Mouse (Mus musculus): ENCODE measurements at regions not wholly inside any gene's neighbourhood (a gene's known extent, or its start where the extent isn't known, plus 50 kb on each side); places are given as distances from the start of the nearest gene placed in this dataset.

- no peak overlapping the region for H3K4me3 ChIP-seq (ENCODE audit: low read depth, low read length)
- no peak overlapping the region for H3K9ac ChIP-seq (replicated peaks)
- no peaks in the 10 kb centered on the region for H3K9me3 ChIP-seq (ENCODE audit: low read length)
- 83% methylated on average over 3 of the region's 3 CpGs for WGBS (ENCODE audit: insufficient replicate concordance)
- no peak for TF ChIP-seq EP300 (IDR thresholded peaks at IDR 0.05; ENCODE audit: low read depth)
- no peak for TF ChIP-seq CTCF (IDR thresholded peaks at IDR 0.05; ENCODE audit: low read depth)
- H3K27me3 ChIP-seq (ENCODE audit: insufficient read depth, low read length): no peaks in the 10 kb centered on the region
- ATAC-seq (no peak), DNase-seq (no peak)
- no peaks in the 10 kb centered on the region for H3K36me3 ChIP-seq (replicated peaks; ENCODE audit: insufficient read depth, low read length)
- H3K27ac ChIP-seq (ENCODE audit: low read depth): no peak overlapping the region
- H3K4me2 ChIP-seq (ENCODE audit: low read depth, low read length): no peak overlapping the region
- no peaks in the 10 kb centered on the region for H3K4me1 ChIP-seq (ENCODE audit: insufficient read depth)
These were observed 75.6 kb upstream of the Gli2 start for GRCm38 (mm10) chr1:119129039-119129438.

- Histone ChIP-seq H3K27me3 (ENCODE audit: insufficient read depth, low read length) (no peaks in the 10 kb centered on the region), H3K9ac (replicated peaks) (no peak overlapping the region), H3K4me3 (ENCODE audit: low read depth, low read length) (no peak overlapping the region), H3K4me2 (ENCODE audit: low read depth, low read length) (no peak overlapping the region), H3K9me3 (ENCODE audit: low read length) (no peaks in the 10 kb centered on the region), H3K27ac (ENCODE audit: low read depth) (no peak overlapping the region), H3K4me1 (ENCODE audit: insufficient read depth) (no peaks in the 10 kb centered on the region), H3K36me3 (replicated peaks; ENCODE audit: insufficient read depth, low read length) (no peaks in the 10 kb centered on the region)
- ATAC-seq (no peak), DNase-seq (no peak)
- no peak for TF ChIP-seq CTCF (IDR thresholded peaks at IDR 0.05; ENCODE audit: low read depth)
- no peak for TF ChIP-seq EP300 (IDR thresholded peaks at IDR 0.05; ENCODE audit: low read depth)
- 64% methylated on average over 6 of the region's 6 CpGs for WGBS (ENCODE audit: insufficient replicate concordance)
These were observed 72.1 kb upstream of the Gli2 start for GRCm38 (mm10) chr1:119125561-119125960.

GRCm38 (mm10) chr1:119124798-119125197 lies 71.4 kb upstream of the Gli2 start:
- no peaks in the 10 kb centered on the region for H3K9me3 ChIP-seq (ENCODE audit: low read length)
- TF ChIP-seq CTCF (IDR thresholded peaks at IDR 0.05; ENCODE audit: low read depth): no peak
- no peak for TF ChIP-seq EP300 (IDR thresholded peaks at IDR 0.05; ENCODE audit: low read depth)
- H3K9ac ChIP-seq (replicated peaks): no peak overlapping the region
- H3K27me3 ChIP-seq (ENCODE audit: insufficient read depth, low read length): no peaks in the 10 kb centered on the region
- WGBS (ENCODE audit: insufficient replicate concordance): 39% methylated on average over 4 of the region's 4 CpGs
- no peaks in the 10 kb centered on the region for H3K36me3 ChIP-seq (replicated peaks; ENCODE audit: insufficient read depth, low read length)
- DNase-seq (no peak), ATAC-seq (no peak)
- H3K4me1 ChIP-seq (ENCODE audit: insufficient read depth): no peaks in the 10 kb centered on the region
- no peak overlapping the region for H3K4me2 ChIP-seq (ENCODE audit: low read depth, low read length)
- no peak overlapping the region for H3K4me3 ChIP-seq (ENCODE audit: low read depth, low read length)
- H3K27ac ChIP-seq (ENCODE audit: low read depth): no peak overlapping the region

- 72% methylated on average over 2 of the region's 2 CpGs for WGBS (ENCODE audit: insufficient replicate concordance)
- TF ChIP-seq EP300 (IDR thresholded peaks at IDR 0.05; ENCODE audit: low read depth) (no peak), CTCF (IDR thresholded peaks at IDR 0.05; ENCODE audit: low read depth) (no peak)
- H3K27ac ChIP-seq (ENCODE audit: low read depth): no peak overlapping the region
- DNase-seq (no peak), ATAC-seq (no peak)
- no peaks in the 10 kb centered on the region for H3K27me3 ChIP-seq (ENCODE audit: insufficient read depth, low read length)
- H3K36me3 ChIP-seq (replicated peaks; ENCODE audit: insufficient read depth, low read length): no peaks in the 10 kb centered on the region
- H3K9ac ChIP-seq (replicated peaks): no peak overlapping the region
- H3K4me3 ChIP-seq (ENCODE audit: low read depth, low read length): no peak overlapping the region
- no peaks in the 10 kb centered on the region for H3K4me1 ChIP-seq (ENCODE audit: insufficient read depth)
- H3K9me3 ChIP-seq (ENCODE audit: low read length): no peaks in the 10 kb centered on the region
- no peak overlapping the region for H3K4me2 ChIP-seq (ENCODE audit: low read depth, low read length)
These were observed 70.6 kb upstream of the Gli2 start for GRCm38 (mm10) chr1:119124063-119124462.

- ATAC-seq (no peak), DNase-seq (no peak)
- H3K4me2 ChIP-seq (ENCODE audit: low read depth, low read length): no peak overlapping the region
- no peaks in the 10 kb centered on the region for H3K4me1 ChIP-seq (ENCODE audit: insufficient read depth)
- WGBS (ENCODE audit: insufficient replicate concordance): 35% methylated on average over 3 of the region's 3 CpGs
- no peaks in the 10 kb centered on the region for H3K9me3 ChIP-seq (ENCODE audit: low read length)
- H3K27me3 ChIP-seq (ENCODE audit: insufficient read depth, low read length): no peaks in the 10 kb centered on the region
- no peak for TF ChIP-seq CTCF (IDR thresholded peaks at IDR 0.05; ENCODE audit: low read depth)
- no peak for TF ChIP-seq EP300 (IDR thresholded peaks at IDR 0.05; ENCODE audit: low read depth)
- no peak overlapping the region for H3K27ac ChIP-seq (ENCODE audit: low read depth)
- H3K9ac ChIP-seq (replicated peaks): no peak overlapping the region
- H3K4me3 ChIP-seq (ENCODE audit: low read depth, low read length): no peak overlapping the region
- H3K36me3 ChIP-seq (replicated peaks; ENCODE audit: insufficient read depth, low read length): no peaks in the 10 kb centered on the region
These were observed 70.0 kb upstream of the Gli2 start for GRCm38 (mm10) chr1:119123402-119123801.

GRCm38 (mm10) chr1:119122975-119123374 lies 69.6 kb upstream of the Gli2 start:
- Histone ChIP-seq H3K27me3 (ENCODE audit: insufficient read depth, low read length) (no peaks in the 10 kb centered on the region), H3K4me1 (ENCODE audit: insufficient read depth) (no peaks in the 10 kb centered on the region), H3K9me3 (ENCODE audit: low read length) (no peaks in the 10 kb centered on the region), H3K4me3 (ENCODE audit: low read depth, low read length) (no peak overlapping the region), H3K9ac (replicated peaks) (no peak overlapping the region), H3K4me2 (ENCODE audit: low read depth, low read length) (no peak overlapping the region), H3K27ac (ENCODE audit: low read depth) (no peak overlapping the region), H3K36me3 (replicated peaks; ENCODE audit: insufficient read depth, low read length) (no peaks in the 10 kb centered on the region)
- 70% methylated on average over 6 of the region's 6 CpGs for WGBS (ENCODE audit: insufficient replicate concordance)
- DNase-seq (no peak), ATAC-seq (no peak)
- TF ChIP-seq EP300 (IDR thresholded peaks at IDR 0.05; ENCODE audit: low read depth) (no peak), CTCF (IDR thresholded peaks at IDR 0.05; ENCODE audit: low read depth) (no peak)

Data from liver, postnatal 0 days (tissue).